Mouse (Mus musculus) forebrain, embryonic 16.5 days (tissue): ENCODE measurements at regions not wholly inside any gene's neighbourhood (a gene's known extent, or its start where the extent isn't known, plus 50 kb on each side); places are given as distances from the start of the nearest gene placed in this dataset.

Experiments
- ATAC-seq: fragments of 200-750 bp; cut with Nextera tagmentation; 2 replicates; pipeline ENCODE4 v1.8.0; 2017; ENCODE audit warnings: mild to moderate bottlenecking, moderate library complexity
- H3K27ac ChIP-seq: fragments of 300-500 bp; sonication (generic); 2 replicates; pipeline ENCODE4 v1.5.1; 2014; ENCODE audit warnings: low read length, control low read depth
- H3K27me3 ChIP-seq: fragments of 300-500 bp; sonication (generic); replicated peaks from 2 replicates; pipeline ENCODE4 v1.6.1; 2014; ENCODE audit warnings: low read length; ENCODE audit not compliant: control insufficient read depth, insufficient read depth
- H3K36me3 ChIP-seq: fragments of 300-500 bp; sonication (generic); 2 replicates; pipeline ENCODE4 v1.6.1; 2014; ENCODE audit not compliant: control insufficient read depth, insufficient read depth
- H3K4me1 ChIP-seq: fragments of 300-500 bp; sonication (generic); replicated peaks from 2 replicates; pipeline ENCODE4 v1.6.1; 2014; ENCODE audit warnings: low read length; ENCODE audit not compliant: control insufficient read depth, insufficient read depth
- H3K4me2 ChIP-seq: fragments of 300-500 bp; sonication (generic); 2 replicates; pipeline ENCODE4 v1.6.1; 2014; ENCODE audit warnings: mild to moderate bottlenecking, low read length, control low read depth
- H3K4me3 ChIP-seq: fragments of 300-500 bp; sonication (generic); replicated peaks from 2 replicates; pipeline ENCODE4 v1.5.1; 2014; ENCODE audit warnings: mild to moderate bottlenecking, low read length, control low read depth
- H3K9ac ChIP-seq: fragments of 300-500 bp; sonication (generic); replicated peaks from 2 replicates; pipeline ENCODE4 v1.6.1; 2014; ENCODE audit warnings: low read depth, low read length, control low read depth
- H3K9me3 ChIP-seq: fragments of 300-500 bp; sonication (generic); 2 replicates; pipeline ENCODE4 v1.6.1; 2016; ENCODE audit warnings: low read length; ENCODE audit not compliant: control insufficient read depth
- WGBS: fragments of 180-500 bp; shearing (Covaris S2); extraction: QIAGEN DNeasy Blood & Tissue Kit; methylation state at CpG from one replicate; pipeline ENCODE4 v1.1.7; 2014; 5-methylcytosine and 5-hydroxymethylcytosine counted together

GRCm38 (mm10) chr10:68842023-68842735 is 118.7 kb downstream of the Tmem26 start:
- H3K36me3 ChIP-seq: no peaks in the 10 kb centered on the region
- H3K27ac ChIP-seq: no peak overlapping the region
- no peak overlapping the region for H3K4me2 ChIP-seq
- no peak overlapping the region for H3K9ac ChIP-seq
- H3K27me3 ChIP-seq: no peaks in the 10 kb centered on the region
- H3K4me1 ChIP-seq: 0 out of 2 replicates have a peak, but pooled peaks cover 2% of the 10 kb centered on the region
- no peak overlapping the region for H3K4me3 ChIP-seq
- WGBS: 41% methylated on average over 13 of the region's 13 CpGs
- ATAC-seq: no peak
- H3K9me3 ChIP-seq: no peaks in the 10 kb centered on the region

GRCm38 (mm10) chr10:68844066-68844465 is 120.6 kb downstream of the Tmem26 start:
- Histone ChIP-seq H3K9ac (no peak overlapping the region), H3K27ac (no peak overlapping the region), H3K27me3 (no peaks in the 10 kb centered on the region), H3K4me3 (no peak overlapping the region), H3K36me3 (no peaks in the 10 kb centered on the region), H3K4me1 (0 out of 2 replicates have a peak, but pooled peaks cover 2% of the 10 kb centered on the region), H3K4me2 (no peak overlapping the region), H3K9me3 (no peaks in the 10 kb centered on the region)
- 82% methylated on average over 4 of the region's 4 CpGs for WGBS
- ATAC-seq: no peak

- no peaks in the 10 kb centered on the region for H3K9me3 ChIP-seq
- 93% methylated on average over 8 of the region's 8 CpGs for WGBS
- no peak overlapping the region for H3K9ac ChIP-seq
- no peaks in the 10 kb centered on the region for H3K27me3 ChIP-seq
- no peak overlapping the region for H3K4me2 ChIP-seq
- H3K27ac ChIP-seq: no peak overlapping the region
- H3K36me3 ChIP-seq: no peaks in the 10 kb centered on the region
- H3K4me3 ChIP-seq: no peak overlapping the region
- H3K4me1 ChIP-seq: 0 out of 2 replicates have a peak, but pooled peaks cover 2% of the 10 kb centered on the region
- no peak for ATAC-seq
Measured at GRCm38 (mm10) chr10:68844596-68844995, 121.2 kb downstream of the Tmem26 start.

- H3K27me3 ChIP-seq: no peaks in the 10 kb centered on the region
- no peaks in the 10 kb centered on the region for H3K9me3 ChIP-seq
- no peak overlapping the region for H3K27ac ChIP-seq
- H3K9ac ChIP-seq: no peak overlapping the region
- no peak for ATAC-seq
- H3K4me1 ChIP-seq: no peaks in the 10 kb centered on the region
- H3K4me3 ChIP-seq: no peak overlapping the region
- WGBS: 72% methylated on average over 3 of the region's 3 CpGs
- H3K4me2 ChIP-seq: no peak overlapping the region
- no peaks in the 10 kb centered on the region for H3K36me3 ChIP-seq
Measured at GRCm38 (mm10) chr10:68851153-68851552, 127.7 kb downstream of the Tmem26 start.

- no peak overlapping the region for H3K4me2 ChIP-seq
- no peaks in the 10 kb centered on the region for H3K9me3 ChIP-seq
- H3K4me3 ChIP-seq: no peak overlapping the region
- WGBS: 65% methylated on average over 13 of the region's 13 CpGs
- no peak overlapping the region for H3K27ac ChIP-seq
- no peak for ATAC-seq
- H3K4me1 ChIP-seq: no peaks in the 10 kb centered on the region
- no peak overlapping the region for H3K9ac ChIP-seq
- no peaks in the 10 kb centered on the region for H3K36me3 ChIP-seq
- H3K27me3 ChIP-seq: no peaks in the 10 kb centered on the region
Measured at GRCm38 (mm10) chr10:68855934-68856891, 132.8 kb downstream of the Tmem26 start.

- Histone ChIP-seq H3K36me3 (no peaks in the 10 kb centered on the region), H3K4me2 (no peak overlapping the region), H3K9me3 (no peaks in the 10 kb centered on the region), H3K4me3 (no peak overlapping the region), H3K27me3 (no peaks in the 10 kb centered on the region), H3K4me1 (no peaks in the 10 kb centered on the region), H3K9ac (no peak overlapping the region), H3K27ac (no peak overlapping the region)
- WGBS: 46% methylated on average over 8 of the region's 8 CpGs
- ATAC-seq: no peak
Measured at GRCm38 (mm10) chr10:68864606-68865378, 141.3 kb downstream of the Tmem26 start.

- no peak for ATAC-seq
- WGBS: 6% methylated on average over 5 of the region's 5 CpGs
- H3K4me2 ChIP-seq: no peak overlapping the region
Measured at GRCm38 (mm10) chr10:68865776-68866175, 142.3 kb downstream of the Tmem26 start.

GRCm38 (mm10) chr10:68867361-68867760 is 143.9 kb downstream of the Tmem26 start:
- no peaks in the 10 kb centered on the region for H3K4me1 ChIP-seq
- H3K9ac ChIP-seq: no peak overlapping the region
- ATAC-seq: no peak
- H3K4me2 ChIP-seq: no peak overlapping the region
- no peaks in the 10 kb centered on the region for H3K36me3 ChIP-seq
- 95% methylated on average over 1 of the region's 1 CpGs for WGBS
- no peaks in the 10 kb centered on the region for H3K27me3 ChIP-seq
- no peak overlapping the region for H3K4me3 ChIP-seq
- no peak overlapping the region for H3K27ac ChIP-seq
- H3K9me3 ChIP-seq: no peaks in the 10 kb centered on the region

More at GRCm38 (mm10) chr10:68865776-68866175, 142.3 kb downstream of the Tmem26 start:
- Histone ChIP-seq H3K4me3 (no peak overlapping the region), H3K27ac (no peak overlapping the region), H3K36me3 (no peaks in the 10 kb centered on the region), H3K27me3 (no peaks in the 10 kb centered on the region), H3K4me1 (no peaks in the 10 kb centered on the region), H3K9ac (no peak overlapping the region), H3K9me3 (no peaks in the 10 kb centered on the region)

GRCm38 (mm10) chr10:68872102-68872501 is 148.7 kb downstream of the Tmem26 start:
- H3K36me3 ChIP-seq: no peaks in the 10 kb centered on the region
- no peak overlapping the region for H3K4me3 ChIP-seq
- H3K4me2 ChIP-seq: no peak overlapping the region
- no peaks in the 10 kb centered on the region for H3K9me3 ChIP-seq
- H3K27ac ChIP-seq: no peak overlapping the region
- no peaks in the 10 kb centered on the region for H3K4me1 ChIP-seq
- no peaks in the 10 kb centered on the region for H3K27me3 ChIP-seq
- H3K9ac ChIP-seq: no peak overlapping the region
- no peak for ATAC-seq
- 70% methylated on average over 4 of the region's 4 CpGs for WGBS
